Mouse (Mus musculus): ENCODE results near the gene Plp1. TPM values are rescaled to one million over a fixed set of nuclear protein-coding genes. Genes with fewer than 3 reads are reported as not detected.

The Plp1 gene
- 9.5 and 9.7 TPM in 2 replicates for polyA plus RNA-seq (2015; fragmentation: Nextera tagmentation; extraction: Ambion mirVana)

GRCm38 (mm10) chrX:136822371-136822770 lies at the start of gene Plp1:
Gene Plp1, plus strand, starts transcription at chrX:136822671.
- Histone ChIP-seq H3K9me3 (no peaks in the 10 kb centered on the region), H3K4me2 (no peak within 1 kb of the TSS), H3K4me1 (no peaks in the 10 kb centered on the region), H3K27me3 (peaks cover 43% of the 10 kb centered on the region), H3K9ac (no peak within 1 kb of the TSS), H3K27ac (no peak within 1 kb of the TSS), H3K4me3 (no peak within 1 kb of the TSS), H3K36me3 (no peaks in the 10 kb centered on the region)
- WGBS = 56% methylated on average over 1 of the region's 1 CpGs
- ATAC-seq (ENCODE audit: insufficient number of reproducible peaks, insufficient read depth, low FRiP score, low TSS enrichment, low read depth) = no peak

GRCm38 (mm10) chrX:136773035-136773434 lies 49.4 kb upstream of the Plp1 start:
- Histone ChIP-seq H3K36me3 (no peaks in the 10 kb centered on the region; the same call in 1 of the 2 replicates), H3K4me2 (no peak overlapping the region), H3K27me3 (peaks cover 6% of the 10 kb centered on the region), H3K9ac (no peak overlapping the region), H3K9me3 (no peaks in the 10 kb centered on the region), H3K27ac (no peak overlapping the region), H3K4me1 (no peaks in the 10 kb centered on the region), H3K4me3 (no peak overlapping the region)
- 74% methylated on average over 1 of the region's 1 CpGs for WGBS
- no peak for ATAC-seq (ENCODE audit: insufficient number of reproducible peaks, insufficient read depth, low FRiP score, low TSS enrichment, low read depth)

GRCm38 (mm10) chrX:136778046-136778445 lies 44.4 kb upstream of the Plp1 start:
- no peaks in the 10 kb centered on the region for H3K4me1 ChIP-seq
- no peak overlapping the region for H3K27ac ChIP-seq
- H3K4me3 ChIP-seq = no peak overlapping the region
- H3K9ac ChIP-seq = no peak overlapping the region
- ATAC-seq (ENCODE audit: insufficient number of reproducible peaks, insufficient read depth, low FRiP score, low TSS enrichment, low read depth) = no peak
- WGBS = 86% methylated on average over 3 of the region's 3 CpGs
- no peaks in the 10 kb centered on the region; the same call in 1 of the 2 replicates for H3K36me3 ChIP-seq
- no peaks in the 10 kb centered on the region for H3K9me3 ChIP-seq
- H3K4me2 ChIP-seq = no peak overlapping the region
- H3K27me3 ChIP-seq = peaks cover 30% of the 10 kb centered on the region

- H3K36me3 ChIP-seq = no peaks in the 10 kb centered on the region; the same call in 1 of the 2 replicates
- no peak for ATAC-seq (ENCODE audit: insufficient number of reproducible peaks, insufficient read depth, low FRiP score, low TSS enrichment, low read depth)
- H3K4me2 ChIP-seq = no peak overlapping the region
- 42% methylated on average over 2 of the region's 2 CpGs for WGBS
- H3K9ac ChIP-seq = no peak overlapping the region
- no peaks in the 10 kb centered on the region for H3K9me3 ChIP-seq
- peaks cover 30% of the 10 kb centered on the region for H3K27me3 ChIP-seq
- no peak overlapping the region for H3K4me3 ChIP-seq
- H3K4me1 ChIP-seq = no peaks in the 10 kb centered on the region
- no peak overlapping the region for H3K27ac ChIP-seq
Observed at GRCm38 (mm10) chrX:136779262-136779661, 43.2 kb upstream of the Plp1 start.

GRCm38 (mm10) chrX:136780041-136780440 lies 42.4 kb upstream of the Plp1 start, which contains the start of gene Glra4:
Gene Glra4, minus strand, starts transcription at chrX:136780141.
- no peaks in the 10 kb centered on the region for H3K9me3 ChIP-seq
- no peak within 1 kb of the TSS for H3K4me3 ChIP-seq
- H3K9ac ChIP-seq = no peak within 1 kb of the TSS
- no peak for ATAC-seq (ENCODE audit: insufficient number of reproducible peaks, insufficient read depth, low FRiP score, low TSS enrichment, low read depth)
- H3K36me3 ChIP-seq = no peaks in the 10 kb centered on the region; the same call in 1 of the 2 replicates
- no peaks in the 10 kb centered on the region for H3K4me1 ChIP-seq
- H3K4me2 ChIP-seq = no peak within 1 kb of the TSS
- 66% methylated on average over 3 of the region's 3 CpGs for WGBS
- peaks cover 33% of the 10 kb centered on the region for H3K27me3 ChIP-seq
- H3K27ac ChIP-seq = no peak within 1 kb of the TSS

- no peaks in the 10 kb centered on the region for H3K36me3 ChIP-seq
- no peaks in the 10 kb centered on the region for H3K4me1 ChIP-seq
- no peak overlapping the region for H3K4me2 ChIP-seq
- WGBS = 85% methylated on average over 4 of the region's 4 CpGs
- H3K4me3 ChIP-seq = no peak overlapping the region
- no peak for ATAC-seq (ENCODE audit: insufficient number of reproducible peaks, insufficient read depth, low FRiP score, low TSS enrichment, low read depth)
- no peak overlapping the region for H3K9ac ChIP-seq
- H3K9me3 ChIP-seq = no peaks in the 10 kb centered on the region
- H3K27ac ChIP-seq = no peak overlapping the region
- H3K27me3 ChIP-seq = peaks cover 14% of the 10 kb centered on the region
Observed at GRCm38 (mm10) chrX:136789446-136789845, 33.0 kb upstream of the Plp1 start.

- peaks cover 18% of the 10 kb centered on the region for H3K27me3 ChIP-seq
- H3K9ac ChIP-seq = no peak overlapping the region
- H3K4me3 ChIP-seq = no peak overlapping the region
- no peak overlapping the region for H3K4me2 ChIP-seq
- no peaks in the 10 kb centered on the region for H3K9me3 ChIP-seq
- no peaks in the 10 kb centered on the region for H3K36me3 ChIP-seq
- no peaks in the 10 kb centered on the region for H3K4me1 ChIP-seq
- 25% methylated on average over 2 of the region's 2 CpGs for WGBS
- H3K27ac ChIP-seq = no peak overlapping the region
- no peak for ATAC-seq (ENCODE audit: insufficient number of reproducible peaks, insufficient read depth, low FRiP score, low TSS enrichment, low read depth)
Observed at GRCm38 (mm10) chrX:136797223-136797622, 25.2 kb upstream of the Plp1 start.

- no peak overlapping the region for H3K4me2 ChIP-seq
- no peak overlapping the region for H3K27ac ChIP-seq
- no peak overlapping the region for H3K4me3 ChIP-seq
- H3K36me3 ChIP-seq = no peaks in the 10 kb centered on the region
- H3K9ac ChIP-seq = no peak overlapping the region
- H3K4me1 ChIP-seq = no peaks in the 10 kb centered on the region
- ATAC-seq (ENCODE audit: insufficient number of reproducible peaks, insufficient read depth, low FRiP score, low TSS enrichment, low read depth) = no peak
- H3K27me3 ChIP-seq = peaks cover 40% of the 10 kb centered on the region; the same call in 1 of the 2 replicates
- no peaks in the 10 kb centered on the region for H3K9me3 ChIP-seq
- WGBS = 82% methylated on average over 6 of the region's 6 CpGs
Observed at GRCm38 (mm10) chrX:136819752-136820151, 2.7 kb upstream of the Plp1 start.

GRCm38 (mm10) chrX:136820250-136820649 lies 2.2 kb upstream of the Plp1 start:
- Histone ChIP-seq H3K9ac (no peak overlapping the region), H3K27ac (no peak overlapping the region), H3K4me3 (no peak overlapping the region), H3K9me3 (no peaks in the 10 kb centered on the region), H3K36me3 (no peaks in the 10 kb centered on the region), H3K4me2 (no peak overlapping the region), H3K27me3 (peaks cover 44% of the 10 kb centered on the region), H3K4me1 (no peaks in the 10 kb centered on the region)
- WGBS = 14% methylated on average over 1 of the region's 1 CpGs
- ATAC-seq (ENCODE audit: insufficient number of reproducible peaks, insufficient read depth, low FRiP score, low TSS enrichment, low read depth) = no peak

GRCm38 (mm10) chrX:136825016-136825415 lies 2.5 kb downstream of the Plp1 start:
- H3K4me2 ChIP-seq = no peak overlapping the region
- ATAC-seq (ENCODE audit: insufficient number of reproducible peaks, insufficient read depth, low FRiP score, low TSS enrichment, low read depth) = no peak
- no peak overlapping the region for H3K27ac ChIP-seq
- H3K27me3 ChIP-seq = peaks cover 32% of the 10 kb centered on the region
- H3K4me1 ChIP-seq = no peaks in the 10 kb centered on the region
- no peak overlapping the region for H3K9ac ChIP-seq
- no peaks in the 10 kb centered on the region for H3K36me3 ChIP-seq
- no peak overlapping the region for H3K4me3 ChIP-seq
- no peaks in the 10 kb centered on the region for H3K9me3 ChIP-seq
- WGBS = 60% methylated on average over 4 of the region's 4 CpGs

GRCm38 (mm10) chrX:136828610-136829009 lies 6.1 kb downstream of the Plp1 start:
- no peak overlapping the region for H3K27ac ChIP-seq
- peaks cover 29% of the 10 kb centered on the region for H3K27me3 ChIP-seq
- H3K4me1 ChIP-seq = no peaks in the 10 kb centered on the region
- no peak for ATAC-seq (ENCODE audit: insufficient number of reproducible peaks, insufficient read depth, low FRiP score, low TSS enrichment, low read depth)
- no peak overlapping the region for H3K9ac ChIP-seq
- no peak overlapping the region for H3K4me2 ChIP-seq
- H3K36me3 ChIP-seq = no peaks in the 10 kb centered on the region; the same call in 1 of the 2 replicates
- no peak overlapping the region for H3K4me3 ChIP-seq
- H3K9me3 ChIP-seq = no peaks in the 10 kb centered on the region

GRCm38 (mm10) chrX:136850300-136850699 lies 27.8 kb downstream of the Plp1 start:
- Histone ChIP-seq H3K27me3 (peaks cover 3% of the 10 kb centered on the region; the same call in 1 of the 2 replicates), H3K27ac (no peak overlapping the region), H3K36me3 (no peaks in the 10 kb centered on the region), H3K9ac (no peak overlapping the region), H3K4me3 (no peak overlapping the region), H3K9me3 (no peaks in the 10 kb centered on the region), H3K4me2 (no peak overlapping the region), H3K4me1 (no peaks in the 10 kb centered on the region)
- WGBS = 36% methylated on average over 3 of the region's 3 CpGs
- ATAC-seq (ENCODE audit: insufficient number of reproducible peaks, insufficient read depth, low FRiP score, low TSS enrichment, low read depth) = no peak

All from embryonic facial prominence, embryonic 13.5 days (tissue).